Mouse (Mus musculus) frontal cortex, adult 2 months (tissue): Measurements from ENCODE around the gene Ano5. TPM values are rescaled to one million over a fixed set of nuclear protein-coding genes. Genes with fewer than 3 reads are reported as not detected.

ENCODE experiments used
- DNase-seq, 2 experiments: peaks; one replicate each; pipeline ENCODE4 v3.0.0; 2022; ENCODE audit warnings: low spot score in 1 of 2; ENCODE audit errors: extremely low spot score in 1 of 2
- polyA plus RNA-seq: library from polyadenylated mRNA; depleted of rRNA; stranded (reverse); fragments of >200 nt; gene quantifications from 2 replicates; pipeline ENCODE4 v1.2.3, GENCODE M21; 2012; rRNA removed

The Ano5 gene
- polyA plus RNA-seq, 1 experiment = 0.50 TPM

GRCm38 (mm10) chr7:51627666-51628065 is 116.8 kb downstream of the Ano5 start:
- no peak for DNase-seq

- DNase-seq = no peak
Measured at GRCm38 (mm10) chr7:51628349-51628748, 117.5 kb downstream of the Ano5 start.

GRCm38 (mm10) chr7:51629206-51629605 is 118.4 kb downstream of the Ano5 start:
- no peak for DNase-seq

GRCm38 (mm10) chr7:51631171-51631570 is 120.3 kb downstream of the Ano5 start:
- no peak for DNase-seq

- DNase-seq = no peak
Measured at GRCm38 (mm10) chr7:51632543-51633229, 121.9 kb downstream of the Ano5 start.

GRCm38 (mm10) chr7:51633230-51633844 is 122.5 kb downstream of the Ano5 start:
- no peak for DNase-seq

Other genes with a start within 250 kb of the Ano5 start
- 7.4 and 9.2 TPM in 2 replicates for gene Slc17a6, start 111.0 kb downstream of the Ano5 start, polyA plus RNA-seq